Mouse (Mus musculus) bone marrow macrophage, adult 2 months (primary cell): ENCODE data around the gene Myo3b.

Experiments
- CTCF ChIP-seq: IDR thresholded peaks from 2 replicates; pipeline ENCODE4 v1.5.1; 2012; ENCODE audit warnings: low read depth, mild to moderate bottlenecking, low read length, moderate library complexity
- POLR2A ChIP-seq: IDR thresholded peaks from 2 replicates; pipeline ENCODE4 v1.6.1; 2012; ENCODE audit warnings: mild to moderate bottlenecking, low read depth, low read length, borderline replicate concordance

DNA sequence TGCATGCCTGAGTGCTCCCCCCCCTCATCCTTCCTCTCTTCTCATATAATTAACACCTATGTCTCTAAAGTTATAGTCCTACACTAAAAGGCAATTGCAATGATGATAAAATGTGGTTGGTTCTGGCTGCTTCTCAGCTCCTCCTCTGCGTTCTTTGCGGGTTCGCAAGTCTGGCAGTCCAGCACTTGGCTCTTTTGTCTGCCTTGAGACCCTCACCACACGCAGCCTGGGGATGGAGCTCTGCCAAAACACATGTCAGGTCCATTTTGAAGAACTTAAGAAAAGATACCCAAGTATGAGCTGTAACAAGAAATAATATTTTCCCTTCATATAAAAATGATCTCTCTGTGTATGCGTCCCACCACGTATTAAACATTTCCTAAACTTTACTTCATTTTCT is 297.6 kb downstream of the Myo3b start:
- TF ChIP-seq CTCF (no peak), POLR2A (no peak)
